Mouse (Mus musculus) thymus, adult 2 months (tissue): ENCODE results near the gene Lhx9.

Experiments used
- CTCF ChIP-seq: fragments of 200-500 bp; IDR thresholded peaks from 2 replicates; pipeline ENCODE4 v1.5.1; 2012; ENCODE audit warnings: mild to moderate bottlenecking, control low read depth, low read length, moderate library complexity, borderline replicate concordance; ENCODE audit not compliant: control insufficient read depth, poor library complexity, insufficient read depth; ENCODE audit errors: extremely low read depth
- POLR2A ChIP-seq: fragments of 200-500 bp; IDR thresholded peaks from 2 replicates; pipeline ENCODE4 v1.6.1; 2012; ENCODE audit warnings: mild to moderate bottlenecking, low read length, control low read depth, moderate library complexity; ENCODE audit not compliant: control insufficient read depth, poor library complexity, insufficient read depth; ENCODE audit errors: extremely low read depth

GRCm38 (mm10) chr1:138877470-138878254, 29.3 kb upstream of the Lhx9 start:
- TF ChIP-seq CTCF = no peak
- TF ChIP-seq POLR2A = no peak
